Mouse (Mus musculus) erythroblast, embryonic 14.5 days (primary cell): Measurements from ENCODE around the gene Nr1d2.

Source experiments
- GATA1 ChIP-seq: IDR thresholded peaks from 2 replicates; pipeline ENCODE4 v1.6.1; 2012; ENCODE audit warnings: low read length, inconsistent platforms, mixed read lengths
- TAL1 ChIP-seq: IDR thresholded peaks from 3 replicates; pipeline ENCODE4 v1.6.1; 2012; ENCODE audit warnings: low read length, inconsistent platforms, mixed read lengths

GRCm38 (mm10) chr14:18285476-18285875, 46.5 kb upstream of the Nr1d2 start:
- TF ChIP-seq GATA1 (no peak), TAL1 (no peak)
